Mouse (Mus musculus) heart, postnatal 36 days (tissue): Measurements from ENCODE around the gene 4930596D02Rik. TPM values are rescaled to one million over a fixed set of nuclear protein-coding genes. Genes with fewer than 3 reads are reported as not detected.

ENCODE experiments used
- DNase-seq, 2 experiments: peaks; one replicate each; pipeline ENCODE4 v3.0.0; 2021 to 2022
- intact Hi-C: fragments of 180-260 bp; cut with DNase I; formaldehyde crosslinking; loops from one replicate; pipeline ENCODE4 v1.15.1; 2025
- total RNA-seq, 2 experiments: library from RNA; stranded (reverse); gene quantifications; 2 replicates each; pipeline ENCODE4 v1.2.3; 2021

4930596D02Rik gene
- not detected for total RNA-seq

DNA sequence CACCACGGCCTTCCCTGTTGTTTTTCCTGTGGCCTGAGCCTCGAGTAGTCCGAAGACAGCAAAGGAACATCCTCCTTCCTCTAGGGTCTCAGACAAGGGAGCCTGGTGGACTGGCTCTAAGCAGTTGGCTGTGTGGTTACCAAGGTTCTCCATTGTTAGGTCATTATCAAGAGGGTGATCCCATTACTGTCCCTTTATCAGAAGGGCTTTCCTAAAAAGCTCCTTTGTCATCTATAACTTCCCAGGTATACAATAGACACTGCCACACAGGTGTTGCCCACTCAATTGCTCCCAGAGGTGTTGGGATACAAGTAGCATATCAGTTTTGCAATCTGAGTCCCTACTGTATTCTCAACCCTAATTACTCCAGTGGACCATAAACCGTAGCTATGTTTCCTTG lies at the start of gene 4930596D02Rik:
Gene 4930596D02Rik, minus strand, starts transcription at position 101 of the 400 bp plus-strand sequence.
- intact Hi-C loops, result no loop called here
- DNase-seq, result no peak

GRCm38 (mm10) chr14:35853254-35853653 lies 41.5 kb upstream of the 4930596D02Rik start:
- no peak for DNase-seq
- intact Hi-C loops, result no loop called here

GRCm38 (mm10) chr14:35845271-35845670 lies 33.5 kb upstream of the 4930596D02Rik start:
- intact Hi-C loops, result no loop called here
- DNase-seq, result no peak

- intact Hi-C loops, result no loop called here
- DNase-seq, result no peak
Measured at GRCm38 (mm10) chr14:35842111-35842721, 30.4 kb upstream of the 4930596D02Rik start.

DNA sequence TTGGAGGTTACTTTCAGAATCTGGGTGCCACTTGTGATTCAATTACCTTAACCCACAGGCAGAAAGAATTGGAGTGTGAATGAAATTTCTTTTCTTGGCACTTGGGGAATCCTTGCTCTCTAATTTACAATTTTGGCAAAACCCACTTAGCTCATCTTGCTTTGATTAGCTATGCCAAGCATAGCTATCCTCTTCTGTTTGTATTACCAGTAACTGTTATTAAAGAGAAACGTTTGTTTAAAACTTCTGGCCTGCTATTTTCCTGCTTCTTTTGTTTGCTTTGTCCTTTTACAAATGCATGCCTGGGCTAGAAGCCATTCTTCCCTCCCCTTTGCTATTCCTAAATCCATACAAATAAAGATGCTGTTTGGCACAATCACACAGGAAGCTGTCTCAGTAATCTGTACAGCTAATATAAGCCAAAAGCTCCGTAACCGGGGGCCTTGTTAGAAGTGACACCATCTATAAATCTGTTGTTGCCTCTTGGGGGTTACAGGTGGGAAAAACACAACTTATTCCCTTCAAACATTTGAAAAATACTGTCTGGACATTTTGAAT lies 19.0 kb downstream of the 4930596D02Rik start:
- intact Hi-C loops, result no loop called here
- DNase-seq, result no peak

GRCm38 (mm10) chr14:35780033-35780432 lies 31.7 kb downstream of the 4930596D02Rik start:
- intact Hi-C loops, result no loop called here
- no peak for DNase-seq

DNA sequence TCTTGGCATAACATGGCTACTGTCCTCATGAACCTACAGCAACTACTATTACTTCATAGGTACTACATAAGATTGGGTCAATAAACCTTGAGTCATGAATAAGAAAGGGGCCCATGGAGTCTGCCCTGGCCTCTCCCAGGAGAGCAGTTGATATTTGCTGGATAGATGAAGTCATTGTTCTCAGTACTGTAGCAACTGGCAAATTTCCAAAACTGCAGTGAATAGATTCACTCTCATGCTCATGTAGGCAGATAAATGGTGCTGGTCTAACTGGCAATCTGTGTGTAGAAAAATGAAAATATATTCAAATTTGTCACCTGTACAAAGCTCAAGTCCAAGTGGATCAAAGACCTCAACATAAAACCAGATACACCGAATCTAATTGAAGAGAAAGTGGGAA lies 38.5 kb downstream of the 4930596D02Rik start:
- no peak for DNase-seq
- intact Hi-C loops, result no loop called here
